Mouse (Mus musculus) c-Kit-positive CD71-positive TER-119-negative erythroid progenitor cells, embryonic 14.5 days (primary cell): Measurements from ENCODE around the gene Tpmt.

Experiments
- DNase-seq: peaks from one replicate; pipeline ENCODE4 v3.0.0-alpha.2; 2013; ENCODE audit warnings: low read depth

Gene Tpmt

GRCm38 (mm10) chr13:46975930-46976329 is 68.6 kb downstream of the Tpmt start:
- no peak for DNase-seq

DNA sequence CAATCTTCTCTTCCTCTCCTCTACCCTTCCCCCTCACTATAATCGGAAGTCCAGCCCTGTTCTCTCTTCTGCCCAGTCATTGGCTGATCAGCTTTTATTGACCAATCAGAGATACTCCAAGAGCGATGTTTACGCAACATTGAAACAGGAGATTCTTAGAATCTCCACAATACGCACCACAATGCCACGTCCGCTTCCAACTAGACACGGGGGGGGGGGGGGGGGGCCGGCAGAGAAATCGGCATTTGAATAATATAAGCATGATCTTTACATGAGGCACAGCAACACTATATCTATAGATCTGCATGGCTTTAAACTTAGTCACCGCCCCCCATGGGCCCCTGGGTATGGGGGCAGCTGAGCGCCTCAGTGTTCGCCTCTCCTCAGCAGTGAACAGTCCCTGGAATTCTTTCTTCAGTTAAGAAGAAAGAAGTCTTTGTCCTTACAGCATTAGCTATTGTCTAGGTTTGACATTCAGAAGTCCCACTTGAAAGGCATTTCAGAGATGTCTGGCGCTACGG is 69.4 kb downstream of the Tpmt start:
- DNase-seq: no peak
